Mouse (Mus musculus) liver, postnatal 0 days (tissue): ENCODE measurements around the gene Ube2g1.
"Not testable (repeated sequence)": the region's sequence is repeated elsewhere in the genome, so short reads cannot be mapped to it uniquely, and the experiment has no call there.

Experiments
- CTCF ChIP-seq: sonication (generic); IDR thresholded peaks from 2 replicates; pipeline ENCODE4 v1.5.1; 2016; ENCODE audit warnings: antibody characterized with exemption, low read depth
- EP300 ChIP-seq: IDR thresholded peaks from 2 replicates; pipeline ENCODE4 v1.6.1; 2016; ENCODE audit warnings: antibody characterized with exemption, low read depth, mild to moderate bottlenecking

- not testable (repeated sequence) for TF ChIP-seq CTCF, EP300
Observed at GRCm38 (mm10) chr11:72705111-72705510, 98.0 kb downstream of the Ube2g1 start.
